Mouse (Mus musculus): ENCODE measurements around the gene Igdcc3.

DNA sequence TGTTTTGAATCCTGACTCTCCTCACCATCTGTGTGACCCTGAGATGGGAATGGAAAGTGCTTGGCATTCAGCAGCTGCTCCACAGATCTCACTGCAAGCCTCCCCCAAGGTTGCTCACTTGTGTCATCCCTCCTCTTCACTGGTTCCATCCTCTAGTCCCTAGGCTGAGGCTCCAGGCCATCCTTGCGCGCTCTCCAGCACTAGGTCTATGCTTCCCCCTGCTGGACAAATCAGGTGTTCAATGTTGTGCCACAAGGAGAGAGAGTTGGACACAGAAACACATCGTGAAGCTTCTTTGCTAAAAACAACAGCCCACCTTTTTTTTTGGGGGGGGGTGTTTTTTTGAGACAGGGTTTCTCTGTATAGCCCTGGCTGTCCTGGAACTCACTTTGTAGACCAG, 20.1 kb upstream of the Igdcc3 start:
- TF ChIP-seq TAL1 (IDR thresholded peaks at IDR 0.05; ENCODE audit: low read length) (no peak), GATA1 (IDR thresholded peaks at IDR 0.05; ENCODE audit: low read length) (no peak)

All from erythroblast, embryonic 14.5 days (primary cell).